Mouse (Mus musculus): ENCODE results near the gene Irak3. TPM values are rescaled to one million over a fixed set of nuclear protein-coding genes. Genes with fewer than 3 reads are reported as not detected.

Irak3 gene
- polyA plus RNA-seq, 1 experiment from 2014 or later, result 1.9 TPM

GRCm38 (mm10) chr10:120111691-120112319, 90.1 kb downstream of the Irak3 start:
- no peaks in the 10 kb centered on the region for H3K36me3 ChIP-seq
- H3K9ac ChIP-seq, result no peak overlapping the region; the same call in 1 of the 2 replicates
- peak overlapping the region; percentile 79 for H3K4me2 ChIP-seq (replicated peaks)
- no peak for ATAC-seq (ENCODE audit: low FRiP score)
- H3K4me3 ChIP-seq, result peak overlapping the region; percentile 66
- WGBS, result 83% methylated on average over 3 of the region's 3 CpGs
- H3K27ac ChIP-seq, result no peak overlapping the region
- H3K27me3 ChIP-seq, result no peaks in the 10 kb centered on the region
- no peaks in the 10 kb centered on the region for H3K4me1 ChIP-seq
- H3K9me3 ChIP-seq (replicated peaks), result no peaks in the 10 kb centered on the region

DNA sequence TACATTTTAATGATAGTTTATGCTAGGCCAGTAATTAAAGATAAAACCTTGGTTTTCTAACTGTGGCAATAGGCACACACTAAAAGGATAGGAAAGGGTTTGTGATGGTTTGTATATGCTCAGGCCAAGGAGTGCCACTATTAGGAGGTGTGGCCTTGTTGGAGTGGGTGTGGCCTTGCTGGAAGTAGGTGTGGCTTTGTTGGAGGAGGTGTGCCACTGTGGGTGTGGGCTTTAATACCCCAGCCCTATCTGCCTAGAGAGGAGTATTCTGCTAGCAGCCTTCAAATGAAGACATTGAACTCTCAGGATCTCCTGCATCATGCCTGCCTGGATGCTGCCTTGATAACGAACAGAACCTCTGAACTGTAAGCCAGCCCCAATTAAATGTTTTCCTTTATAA, 101.1 kb downstream of the Irak3 start:
- H3K4me1 ChIP-seq, result no peaks in the 10 kb centered on the region
- no peaks in the 10 kb centered on the region for H3K9me3 ChIP-seq (replicated peaks)
- no peak overlapping the region for H3K9ac ChIP-seq
- H3K4me2 ChIP-seq (replicated peaks), result no peak overlapping the region
- WGBS, result 86% methylated on average over 1 of the region's 1 CpGs
- H3K27me3 ChIP-seq, result no peaks in the 10 kb centered on the region
- peaks cover 14% of the 10 kb centered on the region for H3K36me3 ChIP-seq
- no peak overlapping the region for H3K27ac ChIP-seq
- H3K4me3 ChIP-seq, result no peak overlapping the region
- no peak for ATAC-seq (ENCODE audit: low FRiP score)

- H3K27me3 ChIP-seq, result no peaks in the 10 kb centered on the region
- H3K9me3 ChIP-seq (replicated peaks), result no peaks in the 10 kb centered on the region
- no peak overlapping the region for H3K27ac ChIP-seq
- no peak overlapping the region for H3K4me2 ChIP-seq (replicated peaks)
- 89% methylated on average over 5 of the region's 5 CpGs for WGBS
- no peaks in the 10 kb centered on the region for H3K4me1 ChIP-seq
- H3K36me3 ChIP-seq, result peaks cover 20% of the 10 kb centered on the region
- no peak overlapping the region for H3K9ac ChIP-seq
- H3K4me3 ChIP-seq, result no peak overlapping the region
- ATAC-seq (ENCODE audit: low FRiP score), result no peak
Measured at GRCm38 (mm10) chr10:120097564-120097963, 104.4 kb downstream of the Irak3 start.

- Histone ChIP-seq H3K27ac (no peak overlapping the region), H3K36me3 (peaks cover 36% of the 10 kb centered on the region), H3K27me3 (no peaks in the 10 kb centered on the region), H3K9ac (no peak overlapping the region), H3K4me1 (no peaks in the 10 kb centered on the region), H3K4me3 (no peak overlapping the region), H3K9me3 (replicated peaks) (no peaks in the 10 kb centered on the region), H3K4me2 (replicated peaks) (no peak overlapping the region)
- 96% methylated on average over 5 of the region's 5 CpGs for WGBS
- no peak for ATAC-seq (ENCODE audit: low FRiP score)
Measured at GRCm38 (mm10) chr10:120095716-120096115, 106.2 kb downstream of the Irak3 start.

DNA sequence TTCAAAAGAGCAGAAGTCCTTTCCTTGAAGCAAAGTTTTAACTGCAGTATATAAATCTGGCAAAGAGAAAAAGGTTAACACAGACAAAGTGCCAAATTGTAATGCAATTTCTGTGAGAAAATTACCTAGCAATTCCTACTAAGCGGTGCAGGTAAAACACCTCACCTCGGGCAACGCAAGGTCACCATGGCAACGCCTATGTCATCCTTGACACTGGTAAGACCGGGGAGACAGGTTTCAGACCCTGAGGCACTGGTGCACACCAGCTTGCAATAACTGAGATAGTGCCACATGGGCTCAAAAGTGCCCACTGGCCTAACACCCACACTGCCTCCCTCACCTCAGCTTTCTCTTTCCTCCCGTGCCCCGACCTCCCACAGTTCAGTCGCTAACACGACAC, 106.8 kb downstream of the Irak3 start:
- 90% methylated on average over 9 of the region's 9 CpGs for WGBS

GRCm38 (mm10) chr10:120092548-120092947, 109.4 kb downstream of the Irak3 start:
- 89% methylated on average over 12 of the region's 12 CpGs for WGBS

More for the DNA sequence above, 106.8 kb downstream of the Irak3 start:
- H3K4me3 ChIP-seq, result no peak overlapping the region
- no peaks in the 10 kb centered on the region for H3K27me3 ChIP-seq
- H3K36me3 ChIP-seq, result peaks cover 36% of the 10 kb centered on the region
- H3K4me2 ChIP-seq (replicated peaks), result no peak overlapping the region
- no peaks in the 10 kb centered on the region for H3K9me3 ChIP-seq (replicated peaks)
- H3K9ac ChIP-seq, result no peak overlapping the region
- no peak overlapping the region for H3K27ac ChIP-seq
- ATAC-seq (ENCODE audit: low FRiP score), result no peak
- H3K4me1 ChIP-seq, result no peaks in the 10 kb centered on the region

More at GRCm38 (mm10) chr10:120092548-120092947, 109.4 kb downstream of the Irak3 start:
- no peak overlapping the region for H3K4me3 ChIP-seq
- no peaks in the 10 kb centered on the region for H3K9me3 ChIP-seq (replicated peaks)
- H3K27me3 ChIP-seq, result no peaks in the 10 kb centered on the region
- H3K9ac ChIP-seq, result no peak overlapping the region
- no peak overlapping the region for H3K4me2 ChIP-seq (replicated peaks)
- no peaks in the 10 kb centered on the region for H3K4me1 ChIP-seq
- H3K36me3 ChIP-seq, result peaks cover 40% of the 10 kb centered on the region
- H3K27ac ChIP-seq, result no peak overlapping the region
- ATAC-seq (ENCODE audit: low FRiP score), result no peak

Other genes with a start within 250 kb of the Irak3 start
- 4.2 and 4.9 TPM in 2 replicates for gene Helb, start 89.1 kb downstream of the Irak3 start, polyA plus RNA-seq (2016; fragmentation: Nextera tagmentation; extraction: Ambion mirVana)
- gene Tmbim4, start 540 bp downstream of the Irak3 start, polyA plus RNA-seq (2016; fragmentation: Nextera tagmentation; extraction: Ambion mirVana), result 71.5 and 78.8 TPM in 2 replicates
- gene Llph, start 24.9 kb upstream of the Irak3 start, polyA plus RNA-seq (2016; fragmentation: Nextera tagmentation; extraction: Ambion mirVana), result 46.9 and 48.0 TPM in 2 replicates

Measured in hindbrain, embryonic 12.5 days (tissue).